Mouse (Mus musculus): ENCODE data around the gene Nell1. TPM values are rescaled to one million over a fixed set of nuclear protein-coding genes. Genes with fewer than 3 reads are reported as not detected.

Gene Nell1
- polyA plus RNA-seq, 1 experiment from 2014 or later = 3.2 TPM

DNA sequence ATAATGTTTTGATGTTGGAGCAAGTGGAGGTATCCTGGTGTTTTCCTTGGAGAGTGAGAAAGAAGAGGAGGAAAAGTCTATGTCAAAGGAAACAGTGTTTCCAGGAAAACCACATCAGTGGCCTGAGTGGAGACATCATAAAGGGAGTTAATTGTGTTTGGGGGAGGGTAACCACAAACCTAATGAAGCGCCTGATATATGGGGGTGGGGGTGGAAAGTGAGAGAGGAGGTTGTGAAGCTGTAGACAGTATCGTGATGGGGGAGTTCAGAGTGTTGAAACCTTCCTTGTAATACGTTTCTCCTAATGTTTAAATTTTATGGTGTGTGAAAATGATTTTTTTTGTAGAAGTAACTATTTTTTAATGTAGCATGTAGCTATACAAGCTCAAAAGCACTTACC is 858.1 kb downstream of the Nell1 start:
- H3K36me3 ChIP-seq = no peaks in the 10 kb centered on the region
- WGBS = 38% methylated on average over 3 of the region's 3 CpGs
- no peak for ATAC-seq (ENCODE audit: low FRiP score, low read depth)
- H3K4me1 ChIP-seq = peaks cover 5% of the 10 kb centered on the region; the same call in 1 of the 2 replicates
- no peak overlapping the region for H3K9ac ChIP-seq
- no peaks in the 10 kb centered on the region for H3K9me3 ChIP-seq
- no peak overlapping the region for H3K27ac ChIP-seq
- H3K4me3 ChIP-seq = no peak overlapping the region
- no peak overlapping the region for H3K4me2 ChIP-seq (replicated peaks)
- H3K27me3 ChIP-seq = no peaks in the 10 kb centered on the region

DNA sequence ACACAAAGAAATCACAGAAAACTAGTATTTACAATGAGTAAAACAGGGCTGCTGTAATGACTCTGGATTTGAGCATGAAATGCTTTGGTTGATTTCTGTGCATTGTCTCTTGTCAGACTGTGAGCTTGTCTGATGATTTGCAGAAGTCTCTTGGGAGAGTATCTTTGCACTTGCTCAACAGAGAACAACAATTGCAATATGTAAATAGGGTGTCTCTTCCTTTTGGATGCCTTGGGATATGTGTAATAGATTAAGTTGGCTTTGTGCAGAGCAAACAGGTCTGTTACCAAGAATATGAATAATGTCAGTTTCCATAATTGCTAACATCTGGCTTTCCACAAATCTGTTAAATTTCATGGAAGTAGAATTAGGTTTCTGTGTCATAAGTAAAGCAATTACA is 868.0 kb downstream of the Nell1 start:
- Histone ChIP-seq H3K27me3 (no peaks in the 10 kb centered on the region), H3K36me3 (no peaks in the 10 kb centered on the region), H3K4me3 (no peak overlapping the region), H3K4me2 (replicated peaks) (no peak overlapping the region), H3K4me1 (no peaks in the 10 kb centered on the region), H3K9me3 (no peaks in the 10 kb centered on the region), H3K9ac (no peak overlapping the region), H3K27ac (no peak overlapping the region)
- no peak for ATAC-seq (ENCODE audit: low FRiP score, low read depth)

DNA sequence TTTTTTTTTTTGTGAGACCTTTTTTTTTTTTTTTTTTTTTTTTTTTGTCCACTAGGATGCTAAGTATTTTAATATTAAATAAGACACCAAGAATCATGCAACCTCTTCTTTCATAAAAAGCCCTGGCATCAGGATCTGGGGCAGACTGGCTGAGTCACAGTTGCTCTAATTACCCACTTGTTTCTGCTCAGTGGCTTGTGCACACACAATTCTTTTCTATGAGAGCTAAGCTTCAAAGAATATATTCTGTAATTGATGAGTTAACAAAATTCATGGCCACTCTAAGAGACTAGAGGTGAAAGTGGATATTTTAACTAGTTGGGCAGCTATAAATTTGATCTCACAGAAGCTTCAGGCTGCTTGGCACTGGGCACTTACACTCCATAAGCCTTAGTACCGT is 873.3 kb downstream of the Nell1 start:
- no peak for ATAC-seq (ENCODE audit: low FRiP score, low read depth)
- Histone ChIP-seq H3K27me3 (no peaks in the 10 kb centered on the region), H3K9ac (no peak overlapping the region), H3K36me3 (no peaks in the 10 kb centered on the region), H3K4me2 (replicated peaks) (no peak overlapping the region), H3K4me3 (no peak overlapping the region), H3K4me1 (no peaks in the 10 kb centered on the region), H3K27ac (no peak overlapping the region), H3K9me3 (no peaks in the 10 kb centered on the region)
- WGBS = 73% methylated on average over 1 of the region's 1 CpGs

DNA sequence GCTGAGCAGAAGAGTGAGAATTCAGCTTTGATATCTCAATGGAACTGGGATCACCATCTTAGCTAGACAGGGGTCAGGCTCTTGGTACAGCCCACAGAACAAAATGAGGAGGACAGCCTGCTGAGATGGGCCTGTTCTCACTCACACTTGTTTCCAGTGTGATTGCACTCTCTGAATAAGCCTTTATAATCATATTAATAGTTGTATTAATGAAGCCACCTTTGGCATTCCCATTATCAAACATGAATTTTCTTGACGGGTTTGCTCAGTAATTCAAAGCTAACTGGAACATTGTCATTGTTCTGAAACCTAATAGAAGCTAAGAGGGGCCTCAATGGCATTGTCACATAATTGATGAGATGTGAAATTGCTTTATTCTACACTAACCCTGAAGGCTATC is 875.6 kb downstream of the Nell1 start:
- Histone ChIP-seq H3K4me2 (replicated peaks) (no peak overlapping the region), H3K4me1 (no peaks in the 10 kb centered on the region), H3K4me3 (no peak overlapping the region), H3K27me3 (no peaks in the 10 kb centered on the region), H3K36me3 (no peaks in the 10 kb centered on the region), H3K9me3 (no peaks in the 10 kb centered on the region), H3K9ac (no peak overlapping the region), H3K27ac (no peak overlapping the region)
- 83% methylated on average over 1 of the region's 1 CpGs for WGBS
- ATAC-seq (ENCODE audit: low FRiP score, low read depth) = no peak

DNA sequence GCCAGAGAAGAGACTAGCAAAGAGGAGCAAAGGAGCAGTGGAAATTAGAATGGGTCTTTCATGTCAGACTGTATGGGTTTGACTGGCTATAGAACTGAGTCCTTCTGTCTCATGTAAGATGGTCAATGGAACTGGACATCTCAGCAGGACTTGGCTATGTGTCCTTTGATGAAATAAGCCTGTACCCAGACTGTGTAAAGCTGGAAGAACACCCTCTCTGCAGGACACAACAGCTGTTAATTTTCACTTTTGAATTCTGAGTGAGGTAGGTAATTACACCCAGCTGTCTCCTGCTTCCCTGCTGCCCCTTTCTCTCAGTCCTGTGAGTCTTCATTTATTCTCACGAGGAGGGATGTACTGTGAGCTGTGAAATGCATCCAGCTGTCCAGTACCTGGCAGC is 895.5 kb downstream of the Nell1 start:
- 15% methylated on average over 1 of the region's 1 CpGs for WGBS
- no peak overlapping the region for H3K27ac ChIP-seq
- no peak overlapping the region for H3K9ac ChIP-seq
- no peaks in the 10 kb centered on the region for H3K36me3 ChIP-seq
- no peaks in the 10 kb centered on the region for H3K27me3 ChIP-seq
- no peak for ATAC-seq (ENCODE audit: low FRiP score, low read depth)
- H3K4me3 ChIP-seq = no peak overlapping the region
- no peaks in the 10 kb centered on the region for H3K9me3 ChIP-seq
- H3K4me1 ChIP-seq = no peaks in the 10 kb centered on the region
- no peak overlapping the region for H3K4me2 ChIP-seq (replicated peaks)

DNA sequence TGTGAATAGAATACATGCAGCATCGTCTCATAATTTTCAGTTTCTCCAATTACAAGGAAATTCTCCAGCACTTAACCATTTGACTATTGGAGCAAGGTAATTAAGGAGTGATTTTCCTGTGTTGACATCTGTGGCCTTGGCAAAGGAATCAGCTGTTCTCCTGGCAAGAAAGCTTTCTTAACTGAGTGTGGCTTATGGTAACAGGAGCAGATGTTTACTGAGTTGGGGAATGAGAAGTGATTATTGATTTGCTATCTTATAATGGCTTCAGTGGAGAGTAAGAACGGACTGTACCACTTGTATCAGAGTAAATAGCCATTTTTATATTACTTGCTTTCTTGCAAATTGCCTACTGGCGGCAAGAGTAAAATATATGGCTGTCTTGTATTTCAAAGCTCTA is 913.0 kb downstream of the Nell1 start:
- no peak for ATAC-seq (ENCODE audit: low FRiP score, low read depth)
- Histone ChIP-seq H3K9ac (no peak overlapping the region), H3K36me3 (no peaks in the 10 kb centered on the region), H3K4me1 (no peaks in the 10 kb centered on the region), H3K4me3 (no peak overlapping the region), H3K27me3 (no peaks in the 10 kb centered on the region), H3K27ac (no peak overlapping the region), H3K4me2 (replicated peaks) (no peak overlapping the region), H3K9me3 (no peaks in the 10 kb centered on the region)
- 64% methylated on average over 3 of the region's 3 CpGs for WGBS

DNA sequence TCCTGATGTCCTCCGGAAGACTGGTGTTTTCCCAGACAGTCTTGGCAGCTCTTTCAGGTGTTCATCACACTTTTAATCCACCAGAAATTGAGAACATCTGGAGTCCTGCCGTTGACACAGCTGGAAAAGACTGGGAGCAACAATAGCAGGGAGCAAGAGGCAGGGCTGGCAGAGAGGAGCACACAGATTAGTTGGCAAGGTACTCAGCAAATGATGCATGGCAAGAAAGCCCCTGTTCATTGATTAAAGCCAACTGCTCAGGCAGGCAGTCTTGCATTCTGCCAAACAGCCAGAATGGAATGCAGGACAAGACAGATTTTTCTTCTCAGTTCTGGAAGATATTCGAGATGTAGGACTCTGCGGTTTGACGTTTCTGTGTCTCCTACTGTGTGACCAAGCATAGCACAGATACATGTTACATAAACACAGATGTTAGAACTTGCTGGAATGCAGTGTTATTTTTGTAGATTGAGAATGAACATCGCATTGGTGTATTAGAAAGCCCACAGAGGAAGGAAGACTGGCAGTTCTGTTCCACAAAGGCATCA is 925.0 kb downstream of the Nell1 start:
- ATAC-seq (ENCODE audit: low FRiP score, low read depth) = no peak
- 51% methylated on average over 6 of the region's 6 CpGs for WGBS
- Histone ChIP-seq H3K36me3 (no peaks in the 10 kb centered on the region), H3K4me1 (no peaks in the 10 kb centered on the region), H3K27ac (no peak overlapping the region), H3K4me3 (no peak overlapping the region), H3K27me3 (no peaks in the 10 kb centered on the region), H3K9ac (no peak overlapping the region), H3K4me2 (replicated peaks) (no peak overlapping the region), H3K9me3 (no peaks in the 10 kb centered on the region)

Other genes starting within 250 kb of the Nell1 start
- 7.2 and 7.3 TPM in 2 replicates for gene Htatip2, start 215.7 kb upstream of the Nell1 start, polyA plus RNA-seq (2015; fragmentation: Nextera tagmentation; extraction: Ambion mirVana)
- 49.8 and 51.1 TPM in 2 replicates for gene Prmt3, start 196.5 kb upstream of the Nell1 start, polyA plus RNA-seq (2015; fragmentation: Nextera tagmentation; extraction: Ambion mirVana)
- 0.01 TPM in 1 of 2 replicates, not detected in the other for gene Slc6a5, start 64.7 kb upstream of the Nell1 start, polyA plus RNA-seq (2015; fragmentation: Nextera tagmentation; extraction: Ambion mirVana)